Mouse (Mus musculus) myocyte (in vitro differentiated cells): ENCODE data around the gene Map1s. TPM values are rescaled to one million over a fixed set of nuclear protein-coding genes. Genes with fewer than 3 reads are reported as not detected.

Experiments used
- H3K27me3 ChIP-seq: one replicate; pipeline ENCODE4 v1.6.1; 2011; ENCODE audit not compliant: control insufficient read depth, insufficient read depth, insufficient read length
- H3K36me3 ChIP-seq: one replicate; pipeline ENCODE4 v1.6.1; 2011; ENCODE audit not compliant: control insufficient read depth, insufficient read depth
- H3K4me2 ChIP-seq: one replicate; pipeline ENCODE4 v1.6.1; 2011; ENCODE audit warnings: low read depth, control low read depth
- H3K4me3 ChIP-seq: one replicate; pipeline ENCODE4 v1.5.1; 2011; ENCODE audit warnings: mild to moderate bottlenecking, control low read depth, moderate library complexity
- H3K79me2 ChIP-seq: one replicate; pipeline ENCODE4 v1.6.1; 2011; ENCODE audit not compliant: control insufficient read depth, insufficient read depth
- H3ac ChIP-seq: one replicate; pipeline ENCODE4 v1.6.1; 2011; ENCODE audit not compliant: control insufficient read depth, insufficient read length
- CEBPB ChIP-seq: IDR thresholded peaks from 2 replicates; pipeline ENCODE4 v1.6.1; 2011; ENCODE audit warnings: mild to moderate bottlenecking, moderate library complexity; ENCODE audit not compliant: poor library complexity, insufficient read depth, severe bottlenecking
- E2F4 ChIP-seq: IDR thresholded peaks from one replicate; pipeline ENCODE4 v1.6.1; 2011; ENCODE audit warnings: mild to moderate bottlenecking, control low read depth, moderate library complexity; ENCODE audit not compliant: insufficient read depth
- MAX ChIP-seq: IDR thresholded peaks from one replicate; pipeline ENCODE4 v1.6.1; 2011; ENCODE audit warnings: low read depth, mild to moderate bottlenecking, control low read depth
- MYOD1 ChIP-seq, 3 experiments: IDR thresholded peaks; one replicate each; pipeline ENCODE4 v1.6.1; 2011; ENCODE audit warnings: control low read depth in 2 of 3, low read depth in 2 of 3, mild to moderate bottlenecking in 2 of 3, moderate library complexity in 1 of 3; ENCODE audit not compliant: insufficient read length in 2 of 3, control insufficient read depth in 1 of 3
- MYOG ChIP-seq, 3 experiments: IDR thresholded peaks; one replicate each; pipeline ENCODE4 v1.6.1; 2011; ENCODE audit warnings: control low read depth in 2 of 3, low read depth in 2 of 3, mild to moderate bottlenecking in 2 of 3; ENCODE audit not compliant: insufficient read length in 2 of 3, control insufficient read depth in 1 of 3, insufficient read depth in 1 of 3
- POLR2A ChIP-seq: IDR thresholded peaks from one replicate; pipeline ENCODE4 v1.6.1; 2011; ENCODE audit warnings: low read depth, mild to moderate bottlenecking, control low read depth, moderate library complexity; ENCODE audit not compliant: insufficient read length
- POLR2AphosphoS2 ChIP-seq: IDR thresholded peaks from one replicate; pipeline ENCODE4 v1.6.1; 2011; ENCODE audit warnings: low read depth, control low read depth; ENCODE audit not compliant: insufficient read length
- REST ChIP-seq: IDR thresholded peaks from one replicate; pipeline ENCODE4 v1.6.1; 2011; ENCODE audit warnings: mild to moderate bottlenecking, control low read depth, moderate library complexity; ENCODE audit not compliant: insufficient read depth, insufficient read length
- SRF ChIP-seq: IDR thresholded peaks from one replicate; pipeline ENCODE4 v1.6.1; 2011; ENCODE audit warnings: low read depth; ENCODE audit not compliant: control insufficient read depth, insufficient read length
- TCF12 ChIP-seq: IDR thresholded peaks from one replicate; pipeline ENCODE4 v1.6.1; 2011; ENCODE audit warnings: mild to moderate bottlenecking, control low read depth; ENCODE audit not compliant: poor library complexity, insufficient read depth, severe bottlenecking
- TCF3 ChIP-seq: IDR thresholded peaks from one replicate; pipeline ENCODE4 v1.6.1; 2011; ENCODE audit warnings: low read depth, control low read depth; ENCODE audit not compliant: insufficient read length
- USF1 ChIP-seq: IDR thresholded peaks from one replicate; pipeline ENCODE4 v1.6.1; 2011; ENCODE audit warnings: low read depth, mild to moderate bottlenecking, control low read depth, moderate library complexity
- polyA plus RNA-seq: library from polyadenylated mRNA; unstranded; fragments of >200 nt; fragmentation: generic; extraction: Trizol; gene quantifications from one replicate; pipeline ENCODE4 v1.2.1, GENCODE M21; 2012; ENCODE audit warnings: missing spikeins

The Map1s gene
- polyA plus RNA-seq = 62.0 TPM

DNA sequence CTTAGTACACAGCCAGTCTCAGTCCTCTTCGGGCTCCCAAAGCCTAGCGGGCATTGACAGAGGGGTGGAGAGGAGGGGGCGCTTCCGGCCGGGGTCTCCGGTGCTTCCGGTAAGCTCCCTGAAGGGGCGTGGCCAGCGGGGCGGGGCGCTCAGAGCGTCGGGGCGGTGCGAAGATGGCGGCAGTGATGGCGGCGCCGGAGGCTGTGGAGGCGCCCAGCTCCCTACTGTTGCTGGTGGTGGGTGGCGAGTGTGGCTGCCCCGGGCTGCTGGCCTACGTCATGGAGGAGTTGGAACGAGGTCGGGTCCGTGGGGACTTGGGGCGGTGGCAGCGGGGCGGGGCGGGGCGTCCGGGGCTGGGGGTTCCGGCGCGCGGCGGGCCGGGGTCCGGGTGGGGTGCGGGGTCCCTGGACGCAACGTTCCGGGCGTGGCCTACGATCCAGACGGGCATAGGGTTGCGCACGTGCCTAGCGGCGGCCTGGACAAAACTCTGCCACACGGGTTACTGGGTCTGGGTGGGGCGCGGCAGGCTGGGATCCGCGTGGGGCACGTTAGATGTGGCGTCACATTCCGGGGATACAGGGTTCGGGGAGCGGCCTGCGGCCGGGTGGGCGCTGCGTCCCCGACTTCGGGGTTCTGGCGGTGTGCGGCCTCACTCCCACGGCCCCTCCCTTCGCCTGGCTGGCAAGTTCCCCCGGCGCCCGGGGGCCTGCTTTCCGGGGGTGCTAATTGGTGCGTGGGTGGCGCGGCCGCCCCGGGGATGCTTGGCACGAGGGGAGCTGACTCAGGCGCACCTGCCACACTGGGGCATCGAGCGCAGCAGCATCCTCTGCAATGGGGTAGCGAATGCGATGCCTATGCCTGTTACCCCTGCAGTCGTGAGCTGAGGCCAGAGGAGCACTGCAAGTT lies at the start of gene Map1s:
TSS of gene Map1s (plus strand) at position 102 of the 906 bp plus-strand sequence.
- Histone ChIP-seq H3ac (peak within 1 kb of the TSS; percentile 85), H3K4me3 (peak within 1 kb of the TSS; percentile 46), H3K36me3 (no peaks in the 10 kb centered on the region), H3K79me2 (peaks cover 35% of the 10 kb centered on the region), H3K27me3 (no peaks in the 10 kb centered on the region), H3K4me2 (peak within 1 kb of the TSS; percentile 85)
- peak; percentile 84 for TF ChIP-seq POLR2AphosphoS2
- TF ChIP-seq USF1 = no peak
- TF ChIP-seq CEBPB = no peak
- peak; percentile 27 for TF ChIP-seq REST
- TF ChIP-seq SRF = no peak
- TF ChIP-seq MAX = no peak
- TF ChIP-seq MYOD1 (IDR thresholded peaks at IDR 0.05; ENCODE audit: control insufficient read depth in 1 of 3, insufficient read length in 2 of 3, low read depth in 2 of 3) = peak in 2 of 3 experiments; percentile 93 to 95
- no peak for TF ChIP-seq TCF3
- TF ChIP-seq E2F4 = no peak
- TF ChIP-seq MYOG (IDR thresholded peaks at IDR 0.05; ENCODE audit: control insufficient read depth in 1 of 3, insufficient read depth in 1 of 3, insufficient read length in 2 of 3, low read depth in 2 of 3) = peak in 2 of 3 experiments; percentile 87 to 88
- peak; percentile 89 for TF ChIP-seq POLR2A
- TF ChIP-seq TCF12 = no peak

DNA sequence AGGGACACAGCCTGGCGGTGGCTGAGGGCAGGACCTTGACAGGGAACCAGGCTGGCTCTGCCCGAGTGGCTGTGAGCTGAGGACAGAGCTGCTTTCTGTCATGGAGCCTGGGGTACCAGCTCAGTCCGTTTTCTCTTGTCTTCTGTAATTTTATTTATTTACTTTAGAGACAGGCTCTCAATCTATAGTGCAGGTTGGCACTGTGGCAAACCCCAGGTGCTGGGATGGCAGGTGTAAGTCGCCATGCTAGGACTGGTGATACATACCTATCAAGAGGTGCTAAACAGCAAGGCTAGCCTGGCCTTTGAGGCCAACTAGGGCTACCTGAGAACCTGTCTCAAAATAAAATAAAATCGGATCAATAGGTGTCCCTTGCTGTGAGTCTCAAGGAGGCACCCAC lies 49.7 kb upstream of the Map1s start:
- H3K4me2 ChIP-seq = peak overlapping the region; percentile 81

DNA sequence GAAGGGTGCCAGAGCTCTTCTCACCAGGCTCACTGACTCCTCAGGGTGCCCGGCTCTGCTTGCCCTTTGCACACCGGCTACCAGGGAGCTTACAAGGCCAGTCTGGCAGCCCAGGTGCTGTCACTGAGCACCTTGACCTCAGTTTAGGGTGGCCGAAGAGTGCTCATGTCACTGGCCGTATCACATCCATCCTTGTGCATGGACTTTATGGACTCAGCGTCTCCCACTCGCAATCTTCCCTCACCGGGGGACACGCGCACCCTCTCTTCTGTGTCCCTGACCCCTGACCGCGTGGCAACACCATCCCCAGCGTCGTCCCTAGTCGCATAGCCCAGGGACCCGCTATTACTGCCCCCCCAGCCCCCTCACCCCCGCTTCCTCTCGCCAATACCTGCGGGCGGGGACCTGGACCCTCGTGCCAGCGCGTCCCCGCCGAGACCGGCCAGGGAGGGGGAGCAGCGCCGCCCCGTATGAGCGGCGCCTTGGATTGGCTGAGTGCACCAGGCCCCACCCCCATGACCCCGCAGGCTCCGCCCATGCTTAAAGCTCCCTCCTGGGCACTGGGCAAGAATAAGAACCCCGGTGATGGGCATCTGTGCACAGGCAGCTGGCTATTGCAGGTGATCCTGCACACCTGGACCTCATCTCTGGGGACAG lies 49.1 kb upstream of the Map1s start:
- Histone ChIP-seq H3K36me3 (no peaks in the 10 kb centered on the region), H3K4me3 (peak overlapping the region; percentile 18), H3K4me2 (peak overlapping the region; percentile 81), H3ac (no peak overlapping the region), H3K27me3 (no peaks in the 10 kb centered on the region), H3K79me2 (no peaks in the 10 kb centered on the region)
- TF ChIP-seq E2F4 = no peak
- TF ChIP-seq CEBPB = no peak
- TF ChIP-seq MAX = no peak
- TF ChIP-seq MYOD1 (IDR thresholded peaks at IDR 0.05; ENCODE audit: control insufficient read depth in 1 of 3, insufficient read length in 2 of 3, low read depth in 2 of 3) = no peak
- no peak for TF ChIP-seq TCF12
- no peak for TF ChIP-seq REST
- peak; percentile 56 for TF ChIP-seq POLR2A
- peak; percentile 64 for TF ChIP-seq POLR2AphosphoS2
- no peak for TF ChIP-seq SRF

More for the DNA sequence above, 49.7 kb upstream of the Map1s start:
- no peaks in the 10 kb centered on the region for H3K79me2 ChIP-seq
- TF ChIP-seq MAX (no peak), TCF12 (no peak), POLR2A (no peak), MYOG (IDR thresholded peaks at IDR 0.05; ENCODE audit: control insufficient read depth in 1 of 3, insufficient read depth in 1 of 3, insufficient read length in 2 of 3, low read depth in 2 of 3) (no peak), POLR2AphosphoS2 (no peak), USF1 (no peak), E2F4 (no peak), MYOD1 (IDR thresholded peaks at IDR 0.05; ENCODE audit: control insufficient read depth in 1 of 3, insufficient read length in 2 of 3, low read depth in 2 of 3) (no peak), TCF3 (no peak), SRF (no peak), CEBPB (no peak), REST (no peak)
- H3K36me3 ChIP-seq = no peaks in the 10 kb centered on the region
- peak overlapping the region; percentile 18 for H3K4me3 ChIP-seq
- no peaks in the 10 kb centered on the region for H3K27me3 ChIP-seq
- H3ac ChIP-seq = no peak overlapping the region

DNA sequence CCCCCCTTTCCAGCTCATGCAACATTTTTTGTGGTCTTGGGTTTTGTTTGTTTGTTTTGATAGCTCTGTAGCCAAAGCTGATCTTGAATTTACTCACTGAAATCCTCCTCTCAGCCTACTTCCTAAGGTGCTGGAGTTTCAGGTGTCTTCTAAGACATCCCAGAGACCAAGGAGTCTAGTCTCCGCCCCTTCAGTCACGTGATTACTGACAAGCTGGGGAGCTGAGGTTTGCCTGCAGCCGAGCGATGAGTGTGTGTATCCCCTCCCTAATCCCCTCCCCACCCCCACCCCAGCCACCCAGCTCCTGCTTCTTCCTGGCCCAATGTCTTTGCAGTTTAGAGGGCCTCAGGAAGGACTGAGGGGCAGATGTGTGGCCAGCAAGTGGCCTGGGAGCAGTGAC lies 48.2 kb upstream of the Map1s start:
- Histone ChIP-seq H3K4me3 (no peak overlapping the region), H3K79me2 (no peaks in the 10 kb centered on the region), H3K36me3 (no peaks in the 10 kb centered on the region), H3ac (no peak overlapping the region), H3K4me2 (no peak overlapping the region), H3K27me3 (no peaks in the 10 kb centered on the region)
- TF ChIP-seq REST (no peak), MYOG (IDR thresholded peaks at IDR 0.05; ENCODE audit: control insufficient read depth in 1 of 3, insufficient read depth in 1 of 3, insufficient read length in 2 of 3, low read depth in 2 of 3) (no peak), TCF3 (no peak), USF1 (peak; percentile 10), POLR2A (no peak), TCF12 (no peak), MYOD1 (IDR thresholded peaks at IDR 0.05; ENCODE audit: control insufficient read depth in 1 of 3, insufficient read length in 2 of 3, low read depth in 2 of 3) (no peak)
